Mouse (Mus musculus) stomach, postnatal 0 days (tissue): ENCODE data around the gene Mnat1. TPM values are rescaled to one million over a fixed set of nuclear protein-coding genes. Genes with fewer than 3 reads are reported as not detected.
"Not testable (repeated sequence)": the region's sequence is repeated elsewhere in the genome, so short reads cannot be mapped to it uniquely, and the experiment has no call there.

Experiments used
- ATAC-seq: fragments of 200-750 bp; cut with Nextera tagmentation; 2 replicates; pipeline ENCODE4 v1.8.0; 2017; ENCODE audit not compliant: low FRiP score, low TSS enrichment
- DNase-seq: peaks from one replicate; pipeline ENCODE4 v3.0.0-alpha.2; 2016; ENCODE audit warnings: low spot score
- H3K27ac ChIP-seq: fragments of 300-500 bp; sonication (generic); replicated peaks from 2 replicates; pipeline ENCODE4 v1.5.1; 2014; ENCODE audit warnings: mild to moderate bottlenecking, control low read depth
- H3K27me3 ChIP-seq: fragments of 300-500 bp; sonication (generic); 2 replicates; pipeline ENCODE4 v1.6.1; 2014; ENCODE audit warnings: low read length; ENCODE audit not compliant: control insufficient read depth, insufficient read depth
- H3K36me3 ChIP-seq: fragments of 300-500 bp; sonication (generic); 2 replicates; pipeline ENCODE4 v1.6.1; 2014; ENCODE audit warnings: low read length, mixed read lengths; ENCODE audit not compliant: control insufficient read depth, insufficient read depth
- H3K4me1 ChIP-seq: fragments of 300-500 bp; sonication (generic); replicated peaks from 2 replicates; pipeline ENCODE4 v1.6.1; 2014; ENCODE audit warnings: antibody characterized with exemption; ENCODE audit not compliant: control insufficient read depth, insufficient read depth
- H3K4me2 ChIP-seq: fragments of 300-500 bp; sonication (generic); replicated peaks from 2 replicates; pipeline ENCODE4 v1.6.1; 2014; ENCODE audit warnings: low read depth, mild to moderate bottlenecking, control low read depth, moderate library complexity
- H3K4me3 ChIP-seq: fragments of 300-500 bp; sonication (generic); 2 replicates; pipeline ENCODE4 v1.5.1; 2014; ENCODE audit warnings: low read depth, low read length, control low read depth
- H3K9ac ChIP-seq: fragments of 300-500 bp; sonication (generic); 2 replicates; pipeline ENCODE4 v1.6.1; 2014; ENCODE audit warnings: mild to moderate bottlenecking, low read length, control low read depth, mixed read lengths
- H3K9me3 ChIP-seq: fragments of 300-500 bp; sonication (generic); 2 replicates; pipeline ENCODE4 v1.6.1; 2016; ENCODE audit warnings: low read length; ENCODE audit not compliant: control insufficient read depth
- CTCF ChIP-seq: IDR thresholded peaks from 2 replicates; pipeline ENCODE4 v1.5.1; 2016; ENCODE audit warnings: antibody characterized with exemption, low read depth, mild to moderate bottlenecking, moderate library complexity
- EP300 ChIP-seq: optimal IDR thresholded peaks from 2 replicates; pipeline ENCODE3; 2016; ENCODE audit warnings: antibody characterized with exemption
- WGBS: fragments of 180-500 bp; shearing (Covaris S2); extraction: QIAGEN DNeasy Blood & Tissue Kit; methylation state at CpG from one replicate; pipeline ENCODE4 v1.1.7; 2014; 5-methylcytosine and 5-hydroxymethylcytosine counted together
- polyA plus RNA-seq: library from polyadenylated mRNA; unstranded; fragments of >200 nt; fragmentation: Nextera tagmentation; extraction: Ambion mirVana; gene quantifications from 2 replicates; pipeline ENCODE4 v1.2.1, GENCODE M21; 2015

Mnat1 gene
- polyA plus RNA-seq = 17.1 and 20.0 TPM in 2 replicates

GRCm38 (mm10) chr12:73123093-73124041 lies at the start of gene Mnat1:
TSS of gene Mnat1 (plus strand) at chr12:73123717.
- peak; percentile 85 for DNase-seq
- 1% methylated on average over 23 of the region's 23 CpGs for WGBS
- TF ChIP-seq EP300 (no peak), CTCF (no peak)
- H3K36me3 ChIP-seq = no peaks in the 10 kb centered on the region
- peak within 1 kb of the TSS; percentile 78 for H3K9ac ChIP-seq
- H3K27ac ChIP-seq = peak within 1 kb of the TSS; percentile 53; the same call in 1 of the 2 replicates
- H3K27me3 ChIP-seq = no peaks in the 10 kb centered on the region
- H3K4me1 ChIP-seq = no peaks in the 10 kb centered on the region
- peak; percentile 80; the same call in 1 of the 2 replicates for ATAC-seq
- H3K4me2 ChIP-seq = peak within 1 kb of the TSS; percentile 59
- H3K9me3 ChIP-seq = no peaks in the 10 kb centered on the region
- H3K4me3 ChIP-seq = peak within 1 kb of the TSS; percentile 68

- not testable (repeated sequence) for H3K27me3 ChIP-seq, H3K9me3 ChIP-seq, H3K27ac ChIP-seq, H3K4me1 ChIP-seq, ATAC-seq, H3K9ac ChIP-seq, H3K36me3 ChIP-seq, H3K4me2 ChIP-seq, DNase-seq, H3K4me3 ChIP-seq
- WGBS = 84% methylated on average over 4 of the region's 4 CpGs
Measured at GRCm38 (mm10) chr12:73081828-73082227, 41.7 kb upstream of the Mnat1 start.

GRCm38 (mm10) chr12:73083773-73084172 lies 39.7 kb upstream of the Mnat1 start:
- 70% methylated on average over 4 of the region's 4 CpGs for WGBS
- ATAC-seq (no peak), DNase-seq (no peak)
- TF ChIP-seq CTCF (no peak), EP300 (no peak)
- Histone ChIP-seq H3K4me2 (no peak overlapping the region), H3K27me3 (no peaks in the 10 kb centered on the region), H3K9ac (no peak overlapping the region), H3K27ac (no peak overlapping the region), H3K9me3 (no peaks in the 10 kb centered on the region), H3K36me3 (no peaks in the 10 kb centered on the region), H3K4me3 (no peak overlapping the region), H3K4me1 (no peaks in the 10 kb centered on the region)

- no peak for DNase-seq
- no peaks in the 10 kb centered on the region for H3K27me3 ChIP-seq
- H3K4me2 ChIP-seq = no peak overlapping the region
- no peaks in the 10 kb centered on the region for H3K36me3 ChIP-seq
- H3K4me1 ChIP-seq = no peaks in the 10 kb centered on the region
- no peak overlapping the region for H3K9ac ChIP-seq
- H3K4me3 ChIP-seq = no peak overlapping the region
- H3K9me3 ChIP-seq = no peaks in the 10 kb centered on the region
- WGBS = 34% methylated on average over 11 of the region's 11 CpGs
- no peak for TF ChIP-seq EP300
- TF ChIP-seq CTCF = no peak
- no peak for ATAC-seq
- no peak overlapping the region for H3K27ac ChIP-seq
Measured at GRCm38 (mm10) chr12:73085739-73086630, 37.5 kb upstream of the Mnat1 start.

DNA sequence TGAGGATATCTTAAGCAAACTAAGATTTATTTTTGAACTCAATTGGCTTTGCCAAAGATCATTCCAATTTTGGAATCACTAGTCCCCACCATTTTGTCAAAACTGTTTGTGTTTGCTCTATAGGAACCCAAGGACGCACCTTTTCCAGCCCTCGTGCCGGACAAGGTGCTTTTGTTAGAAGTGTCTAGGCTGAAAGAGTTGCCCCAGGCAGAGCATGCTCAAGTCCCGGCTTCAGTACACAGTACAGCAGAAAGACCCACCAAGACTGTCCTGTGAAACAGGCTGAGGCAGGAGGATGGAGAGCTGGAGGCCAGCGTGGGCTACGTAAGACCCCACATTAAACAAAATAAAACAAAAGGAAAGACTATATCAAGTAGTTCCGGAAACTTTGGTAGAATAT lies 36.4 kb upstream of the Mnat1 start:
- Histone ChIP-seq H3K36me3 (no peaks in the 10 kb centered on the region), H3K27ac (no peak overlapping the region), H3K9ac (no peak overlapping the region), H3K4me1 (no peaks in the 10 kb centered on the region), H3K4me3 (no peak overlapping the region), H3K9me3 (no peaks in the 10 kb centered on the region), H3K4me2 (no peak overlapping the region), H3K27me3 (no peaks in the 10 kb centered on the region)
- WGBS = 88% methylated on average over 7 of the region's 7 CpGs
- no peak for DNase-seq
- no peak for ATAC-seq
- no peak for TF ChIP-seq CTCF
- TF ChIP-seq EP300 = no peak
